Mouse (Mus musculus) gonadal fat pad, adult 2 months (tissue): ENCODE data around the gene Dhrs9. TPM values are rescaled to one million over a fixed set of nuclear protein-coding genes. Genes with fewer than 3 reads are reported as not detected.

Experiments used
- DNase-seq: peaks from one replicate; pipeline ENCODE4 v3.0.0-alpha.2; 2012; ENCODE audit warnings: low read depth
- polyA plus RNA-seq: library from polyadenylated mRNA; depleted of rRNA; stranded (reverse); fragments of >200 nt; gene quantifications from 2 replicates; pipeline ENCODE4 v1.2.3, GENCODE M21; 2012; rRNA removed

Dhrs9 gene
- polyA plus RNA-seq, 1 experiment = 0.35 TPM

DNA sequence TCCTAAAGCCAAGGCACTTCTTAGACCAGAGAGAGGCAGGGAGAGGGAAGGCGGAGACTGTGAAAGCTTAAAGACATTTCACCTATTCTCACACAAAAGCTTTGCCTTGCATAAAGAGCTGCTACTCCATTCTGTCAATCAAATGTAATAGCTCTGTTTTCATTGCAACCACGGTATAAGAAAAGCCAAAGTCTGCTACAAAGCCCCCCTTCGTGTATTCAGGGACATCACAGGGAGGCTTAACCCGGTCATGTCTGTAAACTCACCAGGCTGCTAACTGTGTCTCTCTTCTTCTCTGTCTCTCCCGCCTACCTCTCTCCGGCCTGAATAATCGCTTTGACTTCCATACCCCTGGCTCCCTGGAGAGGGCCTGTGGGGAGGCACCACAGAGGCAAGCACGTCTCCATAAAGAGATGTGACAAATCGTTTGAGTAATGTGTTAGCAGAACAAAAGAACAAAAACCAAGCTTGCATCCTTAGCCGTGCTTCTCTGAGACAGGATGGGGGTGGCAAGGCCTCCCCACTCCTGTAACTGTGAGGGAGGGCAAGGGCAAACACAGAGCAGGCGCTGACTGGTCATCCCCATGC is 38.1 kb downstream of the Dhrs9 start:
- DNase-seq = no peak

- DNase-seq = no peak
Observed at GRCm38 (mm10) chr2:69424829-69425228, 44.6 kb downstream of the Dhrs9 start.

DNA sequence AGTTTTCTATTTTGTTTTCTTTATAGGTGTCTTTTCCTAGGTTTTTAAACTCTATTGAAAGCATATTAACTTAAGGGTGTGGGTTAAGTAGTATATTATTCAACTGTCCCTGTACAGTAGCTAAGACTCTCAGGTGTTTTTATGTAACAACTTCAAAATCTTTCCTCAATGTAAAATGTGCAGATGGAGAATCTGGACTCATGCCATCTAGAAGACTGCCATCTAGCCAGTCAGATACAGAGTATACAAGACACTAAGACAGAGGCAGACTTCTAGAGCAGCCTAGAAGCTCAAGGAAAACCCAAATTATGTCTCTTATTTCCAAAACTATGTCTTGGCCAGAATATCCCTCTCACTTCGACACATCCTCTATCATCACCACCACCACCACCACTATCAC is 45.8 kb downstream of the Dhrs9 start:
- no peak for DNase-seq

DNA sequence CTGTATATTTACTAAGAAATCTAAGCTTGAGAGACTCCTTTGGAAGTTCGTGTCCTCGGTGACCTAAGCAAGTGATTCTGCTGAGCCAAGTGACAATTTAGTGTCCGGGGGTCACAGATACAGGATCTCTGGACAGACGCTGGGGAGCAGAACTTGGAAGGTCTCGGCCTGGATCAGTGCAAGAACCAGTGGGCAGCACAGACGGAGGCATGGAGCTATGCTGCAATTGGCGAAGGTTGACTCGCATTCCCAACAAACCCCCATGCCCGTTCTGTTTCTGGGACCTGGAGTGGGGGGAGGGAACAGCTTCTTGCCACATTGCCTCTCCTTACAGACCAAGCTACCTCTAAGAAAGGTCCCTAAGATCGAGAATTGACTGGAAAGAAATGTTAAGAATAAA is 46.9 kb downstream of the Dhrs9 start:
- no peak for DNase-seq

- no peak for DNase-seq
Observed at GRCm38 (mm10) chr2:69428116-69428515, 47.9 kb downstream of the Dhrs9 start.

DNA sequence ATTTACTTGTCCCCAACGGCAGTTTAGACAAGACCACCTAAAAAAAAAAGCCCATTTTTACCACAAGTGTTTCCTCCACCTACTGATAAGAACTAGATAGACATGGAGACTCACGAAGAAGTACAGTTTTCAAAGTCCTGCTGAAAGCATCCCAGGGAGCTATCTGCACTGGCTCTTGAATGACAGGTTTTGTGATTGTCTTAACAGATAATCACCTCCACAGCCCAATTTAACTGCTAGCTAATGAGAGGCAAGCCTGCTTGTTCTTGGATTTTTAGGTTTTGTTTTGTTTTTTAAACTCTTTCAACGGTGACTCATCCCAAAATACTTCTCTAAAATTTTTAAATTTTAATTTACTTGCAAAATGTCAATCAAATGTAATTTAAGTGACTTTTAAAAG is 61.4 kb downstream of the Dhrs9 start:
- DNase-seq = no peak

DNA sequence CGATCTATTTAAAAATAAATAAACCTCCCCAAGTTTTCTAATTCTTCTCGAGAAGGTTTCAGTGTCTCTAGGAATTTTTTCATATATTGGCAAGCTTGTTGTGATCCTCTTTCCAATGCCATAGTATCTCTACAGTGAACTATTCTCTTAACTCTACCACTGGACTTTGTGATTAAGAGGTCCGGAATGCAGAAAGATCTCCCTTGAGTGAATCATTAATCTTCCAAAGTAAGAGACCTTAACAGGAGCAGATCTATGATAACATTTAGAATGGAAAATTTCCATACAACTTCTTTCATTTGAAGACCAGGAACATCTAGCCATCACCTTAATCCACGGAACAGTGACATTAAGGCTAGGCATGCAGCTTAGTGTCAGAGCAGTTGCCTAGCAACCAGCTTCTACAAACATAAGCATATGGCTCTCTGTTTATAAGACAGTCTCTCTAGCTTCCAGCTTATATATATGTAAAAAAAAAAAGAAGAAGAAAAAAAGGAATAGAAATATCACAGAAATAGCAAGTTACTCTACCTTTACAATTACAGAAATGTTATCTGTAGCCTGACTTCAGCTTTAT is 65.7 kb downstream of the Dhrs9 start:
- DNase-seq = no peak

DNA sequence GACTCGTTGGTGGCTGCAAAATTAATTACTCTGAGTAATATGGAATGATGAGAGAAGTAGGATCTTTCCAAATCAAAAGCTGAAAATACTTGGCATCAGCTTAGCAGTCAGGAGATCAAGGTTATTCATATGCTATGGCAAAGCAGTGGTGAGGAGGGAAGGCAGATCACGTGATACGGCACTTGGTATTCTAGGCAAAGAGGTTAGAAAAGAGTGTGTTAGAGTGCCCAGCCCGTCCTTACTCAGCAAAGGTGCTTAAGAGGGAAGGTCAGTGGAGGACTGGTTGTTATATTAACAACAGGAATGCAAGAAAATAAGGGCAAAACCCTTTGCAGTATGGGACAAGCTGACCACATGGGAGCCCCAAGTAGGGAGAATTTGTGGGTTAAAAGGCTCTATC is 68.3 kb downstream of the Dhrs9 start:
- DNase-seq = no peak

GRCm38 (mm10) chr2:69451128-69451527 is 70.9 kb downstream of the Dhrs9 start:
- no peak for DNase-seq

Other genes with a start within 250 kb of the Dhrs9 start
- gene Nostrin, start 244.6 kb upstream of the Dhrs9 start, polyA plus RNA-seq = 0.93 TPM in 2 replicates
- gene Spc25, start 174.3 kb upstream of the Dhrs9 start, polyA plus RNA-seq = 1.1 and 1.3 TPM in 2 replicates
- not detected in 2 replicates for gene G6pc2, start 169.4 kb upstream of the Dhrs9 start, polyA plus RNA-seq
- gene Abcb11, start 37.8 kb upstream of the Dhrs9 start, polyA plus RNA-seq = 0.33 TPM in 1 of 2 replicates, not detected in the other
- 14.7 and 28.4 TPM in 2 replicates for gene Lrp2, start 205.6 kb downstream of the Dhrs9 start, polyA plus RNA-seq